Mouse (Mus musculus) heart, embryonic 16.5 days (tissue): ENCODE measurements around the gene St3gal3. TPM values are rescaled to one million over a fixed set of nuclear protein-coding genes. Genes with fewer than 3 reads are reported as not detected.

Experiments used
- ATAC-seq: fragments of 200-750 bp; cut with Nextera tagmentation; replicated peaks from 2 replicates; pipeline ENCODE4 v1.8.0; 2017; ENCODE audit warnings: moderate number of reproducible peaks; ENCODE audit not compliant: insufficient read depth, low FRiP score; ENCODE audit errors: extremely low read depth
- H3K27ac ChIP-seq: fragments of 300-500 bp; sonication (generic); 2 replicates; pipeline ENCODE4 v1.5.1; 2014; ENCODE audit warnings: mild to moderate bottlenecking, low read length, control low read depth, moderate library complexity
- H3K27me3 ChIP-seq: fragments of 300-500 bp; sonication (generic); 2 replicates; pipeline ENCODE4 v1.6.1; 2014; ENCODE audit warnings: low read length, mixed read lengths; ENCODE audit not compliant: control insufficient read depth, insufficient read depth
- H3K36me3 ChIP-seq: fragments of 300-500 bp; sonication (generic); 2 replicates; pipeline ENCODE4 v1.6.1; 2014; ENCODE audit not compliant: control insufficient read depth, insufficient read depth
- H3K4me1 ChIP-seq: fragments of 300-500 bp; sonication (generic); 2 replicates; pipeline ENCODE4 v1.6.1; 2014; ENCODE audit warnings: low read length, mixed read lengths; ENCODE audit not compliant: control insufficient read depth, insufficient read depth
- H3K4me2 ChIP-seq: fragments of 300-500 bp; sonication (generic); 2 replicates; pipeline ENCODE4 v1.6.1; 2014; ENCODE audit warnings: low read depth, mild to moderate bottlenecking, control low read depth, low read length
- H3K4me3 ChIP-seq: fragments of 300-500 bp; sonication (generic); 2 replicates; pipeline ENCODE4 v1.5.1; 2014; ENCODE audit warnings: mild to moderate bottlenecking, control low read depth, low read length
- H3K9ac ChIP-seq: fragments of 300-500 bp; sonication (generic); 2 replicates; pipeline ENCODE4 v1.6.1; 2014; ENCODE audit warnings: low read length, control low read depth
- H3K9me3 ChIP-seq: fragments of 300-500 bp; sonication (generic); replicated peaks from 2 replicates; pipeline ENCODE4 v1.6.1; 2016; ENCODE audit warnings: low read length; ENCODE audit not compliant: control insufficient read depth
- WGBS: fragments of 180-500 bp; shearing (Covaris S2); extraction: QIAGEN DNeasy Blood & Tissue Kit; methylation state at CpG from one replicate; pipeline ENCODE4 v1.1.7; 2014; 5-methylcytosine and 5-hydroxymethylcytosine counted together
- polyA plus RNA-seq: library from polyadenylated mRNA; unstranded; fragments of >200 nt; fragmentation: Nextera tagmentation; extraction: Ambion mirVana; gene quantifications from 2 replicates; pipeline ENCODE4 v1.2.1, GENCODE M21; 2015

Gene St3gal3
- polyA plus RNA-seq, 1 experiment from 2014 or later, result 7.8 TPM

- Histone ChIP-seq H3K9ac (no peak overlapping the region), H3K27me3 (no peaks in the 10 kb centered on the region), H3K36me3 (no peaks in the 10 kb centered on the region), H3K4me2 (no peak overlapping the region), H3K4me3 (no peak overlapping the region), H3K27ac (no peak overlapping the region), H3K9me3 (no peaks in the 10 kb centered on the region), H3K4me1 (peaks cover 23% of the 10 kb centered on the region)
- ATAC-seq, result no peak
- 42% methylated on average over 4 of the region's 4 CpGs for WGBS
Measured at GRCm38 (mm10) chr4:118085025-118085424, 49.7 kb downstream of the St3gal3 start.

GRCm38 (mm10) chr4:118083217-118083951 is 51.3 kb downstream of the St3gal3 start:
- H3K27ac ChIP-seq, result no peak overlapping the region
- H3K4me2 ChIP-seq, result 0 out of 2 replicates have a peak overlapping the region, but pooled peaks have one; percentile 10
- no peak overlapping the region for H3K4me3 ChIP-seq
- H3K36me3 ChIP-seq, result no peaks in the 10 kb centered on the region
- H3K9ac ChIP-seq, result no peak overlapping the region
- no peaks in the 10 kb centered on the region for H3K27me3 ChIP-seq
- ATAC-seq, result peak; percentile 85
- no peaks in the 10 kb centered on the region for H3K9me3 ChIP-seq
- 27% methylated on average over 14 of the region's 14 CpGs for WGBS
- H3K4me1 ChIP-seq, result peaks cover 23% of the 10 kb centered on the region

GRCm38 (mm10) chr4:118081608-118082331 is 52.9 kb downstream of the St3gal3 start:
- Histone ChIP-seq H3K36me3 (no peaks in the 10 kb centered on the region), H3K9me3 (no peaks in the 10 kb centered on the region), H3K4me2 (no peak overlapping the region), H3K27me3 (no peaks in the 10 kb centered on the region), H3K4me1 (peaks cover 23% of the 10 kb centered on the region), H3K4me3 (no peak overlapping the region), H3K27ac (no peak overlapping the region), H3K9ac (no peak overlapping the region)
- no peak for ATAC-seq
- WGBS, result 80% methylated on average over 18 of the region's 18 CpGs

GRCm38 (mm10) chr4:118080481-118080880 is 54.2 kb downstream of the St3gal3 start:
- Histone ChIP-seq H3K9me3 (no peaks in the 10 kb centered on the region), H3K4me1 (peaks cover 23% of the 10 kb centered on the region), H3K4me3 (no peak overlapping the region), H3K9ac (no peak overlapping the region), H3K4me2 (no peak overlapping the region), H3K27me3 (no peaks in the 10 kb centered on the region), H3K27ac (no peak overlapping the region), H3K36me3 (no peaks in the 10 kb centered on the region)
- no peak for ATAC-seq
- 32% methylated on average over 8 of the region's 8 CpGs for WGBS

GRCm38 (mm10) chr4:118079195-118079594 is 55.5 kb downstream of the St3gal3 start:
- H3K27ac ChIP-seq, result no peak overlapping the region
- H3K36me3 ChIP-seq, result peaks cover under 1% of the 10 kb centered on the region; the same call in 1 of the 2 replicates
- no peak overlapping the region for H3K4me3 ChIP-seq
- no peaks in the 10 kb centered on the region for H3K27me3 ChIP-seq
- 83% methylated on average over 8 of the region's 8 CpGs for WGBS
- peaks cover 2% of the 10 kb centered on the region; the same call in 1 of the 2 replicates for H3K9me3 ChIP-seq
- no peak overlapping the region for H3K9ac ChIP-seq
- peaks cover 15% of the 10 kb centered on the region for H3K4me1 ChIP-seq
- no peak overlapping the region for H3K4me2 ChIP-seq
- ATAC-seq, result no peak

GRCm38 (mm10) chr4:118078576-118078975 is 56.1 kb downstream of the St3gal3 start:
- peaks cover 4% of the 10 kb centered on the region; the same call in 1 of the 2 replicates for H3K36me3 ChIP-seq
- no peak overlapping the region for H3K9ac ChIP-seq
- H3K9me3 ChIP-seq, result peaks cover 5% of the 10 kb centered on the region; the same call in 1 of the 2 replicates
- no peak for ATAC-seq
- H3K4me2 ChIP-seq, result no peak overlapping the region
- 88% methylated on average over 9 of the region's 9 CpGs for WGBS
- H3K4me1 ChIP-seq, result peaks cover 11% of the 10 kb centered on the region
- H3K27ac ChIP-seq, result no peak overlapping the region
- H3K27me3 ChIP-seq, result no peaks in the 10 kb centered on the region
- H3K4me3 ChIP-seq, result no peak overlapping the region

GRCm38 (mm10) chr4:118077293-118077752 is 57.4 kb downstream of the St3gal3 start:
- H3K9me3 ChIP-seq, result peaks cover 5% of the 10 kb centered on the region; the same call in 1 of the 2 replicates
- H3K9ac ChIP-seq, result no peak overlapping the region
- H3K4me2 ChIP-seq, result no peak overlapping the region
- peaks cover 8% of the 10 kb centered on the region for H3K4me1 ChIP-seq
- no peak overlapping the region for H3K4me3 ChIP-seq
- H3K27ac ChIP-seq, result no peak overlapping the region
- peaks cover 4% of the 10 kb centered on the region; the same call in 1 of the 2 replicates for H3K36me3 ChIP-seq
- H3K27me3 ChIP-seq, result no peaks in the 10 kb centered on the region
- 59% methylated on average over 12 of the region's 12 CpGs for WGBS
- no peak for ATAC-seq

- no peak overlapping the region for H3K9ac ChIP-seq
- 74% methylated on average over 1 of the region's 1 CpGs for WGBS
- H3K27ac ChIP-seq, result no peak overlapping the region
- no peak for ATAC-seq
- no peak overlapping the region for H3K4me3 ChIP-seq
- no peak overlapping the region for H3K4me2 ChIP-seq
- peaks cover 4% of the 10 kb centered on the region; the same call in 1 of the 2 replicates for H3K36me3 ChIP-seq
- peaks cover 5% of the 10 kb centered on the region; the same call in 1 of the 2 replicates for H3K9me3 ChIP-seq
- H3K4me1 ChIP-seq, result peaks cover 13% of the 10 kb centered on the region
- no peaks in the 10 kb centered on the region for H3K27me3 ChIP-seq
Measured at GRCm38 (mm10) chr4:118076648-118077047, 58.1 kb downstream of the St3gal3 start.

GRCm38 (mm10) chr4:118075343-118075742 is 59.4 kb downstream of the St3gal3 start:
- Histone ChIP-seq H3K36me3 (peaks cover 4% of the 10 kb centered on the region; the same call in 1 of the 2 replicates), H3K4me3 (no peak overlapping the region), H3K9me3 (peaks cover 5% of the 10 kb centered on the region; the same call in 1 of the 2 replicates), H3K27ac (no peak overlapping the region), H3K9ac (no peak overlapping the region), H3K4me2 (no peak overlapping the region), H3K4me1 (peaks cover 8% of the 10 kb centered on the region), H3K27me3 (no peaks in the 10 kb centered on the region)
- WGBS, result 92% methylated on average over 9 of the region's 9 CpGs
- no peak for ATAC-seq
